Mouse (Mus musculus) brain, embryonic 14.5 days (tissue): ENCODE measurements around the gene Slc12a4. TPM values are rescaled to one million over a fixed set of nuclear protein-coding genes. Genes with fewer than 3 reads are reported as not detected.
A peak's percentile ranks its signal among the peaks of the same experiment; 100 is the strongest.
"Not testable (repeated sequence)": the region's sequence is repeated elsewhere in the genome, so short reads cannot be mapped to it uniquely, and the experiment has no call there.

ENCODE experiments used
- DNase-seq: peaks from one replicate; pipeline ENCODE4 v3.0.0-alpha.2; 2011; ENCODE audit warnings: low read depth
- CTCF ChIP-seq: fragments of 200-500 bp; IDR thresholded peaks from 2 replicates; pipeline ENCODE4 v1.5.1; 2012; ENCODE audit warnings: inconsistent platforms, mild to moderate bottlenecking, moderate library complexity, borderline replicate concordance; ENCODE audit not compliant: insufficient read depth, insufficient read length; ENCODE audit errors: extremely low read depth
- POLR2A ChIP-seq: fragments of 200-500 bp; IDR thresholded peaks from 2 replicates; pipeline ENCODE4 v1.6.1; 2012; ENCODE audit warnings: mild to moderate bottlenecking, inconsistent platforms, borderline replicate concordance; ENCODE audit not compliant: poor library complexity, insufficient read depth, insufficient read length, severe bottlenecking; ENCODE audit errors: extremely low read depth
- polyA plus RNA-seq: library from polyadenylated mRNA; depleted of rRNA; stranded (reverse); fragments of >200 nt; gene quantifications from 2 replicates; pipeline ENCODE4 v1.2.3, GENCODE M21; 2012

Gene Slc12a4
- polyA plus RNA-seq, 1 experiment = 17.0 TPM

DNA sequence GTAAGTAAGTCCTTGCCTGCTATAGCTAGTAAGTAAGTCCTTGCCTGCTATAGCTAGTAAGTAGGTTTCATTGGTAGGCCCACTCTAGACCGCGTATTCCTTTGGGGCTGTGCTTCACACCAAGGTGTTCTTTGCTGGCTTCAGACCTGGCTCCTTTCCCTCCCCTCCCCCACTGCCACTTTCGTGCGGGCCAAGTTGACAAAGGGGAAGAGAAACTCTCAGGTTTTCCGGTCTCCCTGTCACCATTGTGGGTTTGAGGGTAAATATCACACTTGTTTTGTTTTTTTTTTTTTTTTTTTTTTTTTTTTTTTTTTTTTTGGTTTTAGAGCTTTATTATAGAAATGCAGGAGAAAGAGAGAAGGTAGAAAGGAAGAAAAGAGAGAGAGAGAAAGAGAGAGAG, 26.6 kb upstream of the Slc12a4 start:
- TF ChIP-seq POLR2A (no peak), CTCF (no peak)
- DNase-seq = no peak

DNA sequence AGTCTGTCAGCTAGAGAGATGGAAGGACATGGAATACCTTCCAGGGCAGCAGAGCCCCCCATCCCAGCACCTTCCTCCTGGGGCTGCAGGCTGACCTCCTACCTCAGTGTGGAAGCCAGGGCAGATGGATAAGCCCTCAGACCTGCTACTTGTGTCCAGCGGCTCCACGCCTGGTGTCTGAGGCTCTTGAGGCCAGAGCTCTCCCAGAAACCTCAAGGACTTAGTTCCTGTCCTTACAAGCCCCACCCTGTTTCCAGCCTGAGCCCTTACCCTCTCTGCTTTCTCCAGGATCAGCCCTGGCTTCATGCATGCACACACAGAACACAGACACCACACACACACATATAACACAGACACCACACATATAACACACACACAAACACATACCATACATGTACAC, 25.6 kb upstream of the Slc12a4 start:
- DNase-seq = no peak
- TF ChIP-seq POLR2A (no peak), CTCF (no peak)

DNA sequence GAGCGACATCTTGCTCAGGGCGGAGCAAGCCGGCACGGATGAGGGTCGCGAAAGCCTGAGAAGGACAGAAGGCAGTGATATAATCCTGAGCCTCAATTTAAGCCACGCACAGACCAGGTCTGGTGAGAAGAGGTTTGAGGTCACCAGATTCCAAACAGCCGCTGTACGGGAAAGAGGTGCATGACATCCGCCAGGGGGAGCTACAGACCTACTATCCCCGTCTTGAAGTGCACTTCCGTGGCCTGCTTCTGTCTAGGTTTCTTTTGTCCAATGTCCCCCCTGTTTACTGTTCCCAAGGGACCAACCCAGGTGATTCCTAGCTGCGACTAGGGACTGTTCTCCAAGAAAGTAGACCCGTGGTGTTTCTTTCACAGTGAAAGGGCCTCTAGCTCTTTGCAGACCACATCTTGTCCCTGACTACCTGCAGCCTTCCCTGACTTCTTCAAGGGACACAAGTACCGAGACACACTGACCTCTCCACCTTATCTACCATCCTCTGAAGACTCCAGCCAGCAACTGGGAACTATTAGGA, 25.0 kb upstream of the Slc12a4 start, which contains the start of gene Dus2:
Gene Dus2, plus strand, starts transcription at position 482 of the 532 bp plus-strand sequence.
- peak; percentile 87 for TF ChIP-seq CTCF
- no peak for TF ChIP-seq POLR2A
- peak; percentile 90 for DNase-seq

DNA sequence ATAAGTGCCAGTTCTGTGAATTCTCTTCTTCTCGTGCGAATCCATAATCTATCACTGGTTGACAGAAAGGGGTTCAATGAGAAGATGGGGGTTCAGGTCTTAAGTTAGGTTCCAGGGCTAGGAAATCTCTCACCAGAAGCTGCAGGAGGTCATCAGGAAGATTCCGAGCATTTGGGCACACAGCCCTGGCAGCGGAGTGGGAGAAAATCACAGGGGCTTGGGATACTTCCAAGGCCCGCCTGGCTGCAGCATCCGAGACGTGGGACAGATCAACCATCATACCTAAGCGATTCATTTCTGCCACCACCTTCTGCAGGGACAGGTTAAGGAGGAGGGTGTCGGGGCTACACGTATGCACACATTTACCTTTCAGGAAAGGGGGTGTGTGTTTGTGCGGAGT, 22.6 kb upstream of the Slc12a4 start:
- DNase-seq = no peak
- TF ChIP-seq POLR2A (no peak), CTCF (no peak)

DNA sequence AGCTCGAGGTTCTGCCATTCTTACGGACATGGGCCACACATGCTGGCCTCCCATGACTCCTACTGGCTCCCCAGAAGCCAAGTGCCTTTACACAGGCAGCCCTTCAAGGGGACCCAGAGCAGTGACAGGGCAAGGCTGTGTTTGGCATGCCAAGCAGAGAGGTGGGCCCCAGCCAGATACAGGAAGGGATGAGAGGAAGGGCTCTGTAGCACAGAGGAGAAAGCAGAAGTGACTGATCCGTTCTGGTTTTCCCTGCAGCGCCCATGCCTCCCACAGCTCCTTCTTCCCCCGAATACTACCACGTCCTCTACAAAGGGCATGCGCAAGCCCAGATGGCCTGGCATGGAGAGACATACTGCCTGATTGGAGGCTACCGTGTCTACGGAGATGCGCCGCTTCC, 17.5 kb upstream of the Slc12a4 start:
- not testable (repeated sequence) for DNase-seq

DNA sequence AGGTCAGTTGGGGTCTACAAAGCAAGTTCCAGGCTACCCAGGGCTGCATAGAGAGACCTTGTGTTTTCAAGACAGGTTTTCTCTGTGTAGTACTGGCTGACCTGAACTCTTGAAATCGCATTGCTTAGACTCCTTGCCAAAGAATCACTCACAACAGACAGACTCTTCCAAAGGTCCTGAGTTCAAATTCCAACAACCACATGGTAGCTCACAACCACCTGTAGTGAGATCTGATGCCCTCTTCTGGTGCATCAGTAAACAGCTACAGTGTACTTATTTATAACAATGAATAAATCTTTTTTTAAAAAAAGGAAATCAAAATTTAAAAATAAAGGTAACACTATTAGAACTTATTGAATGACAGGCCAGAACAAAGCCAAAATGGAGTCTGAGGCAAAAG, 15.2 kb upstream of the Slc12a4 start:
- DNase-seq = no peak
- no peak for TF ChIP-seq CTCF
- TF ChIP-seq POLR2A = no peak

DNA sequence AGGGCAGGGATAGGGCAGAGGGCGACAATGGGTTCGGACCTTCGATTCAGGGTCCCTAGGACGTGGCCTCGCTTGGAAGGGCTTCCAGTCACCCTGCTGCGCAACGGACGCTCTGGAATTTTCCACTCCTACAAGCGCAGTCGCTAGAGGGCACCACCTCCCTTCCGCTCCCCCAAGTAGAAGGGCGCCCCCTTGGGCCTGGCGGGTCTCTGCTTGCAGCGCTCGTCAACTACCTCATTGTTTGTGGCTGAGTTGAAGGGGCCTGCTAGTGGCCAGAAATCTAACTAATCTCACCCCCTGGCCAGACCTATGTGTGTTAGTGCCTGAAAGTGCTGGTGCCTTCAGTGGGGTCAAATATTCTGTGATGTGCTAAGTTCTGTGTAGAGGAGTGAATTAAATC, 13.4 kb upstream of the Slc12a4 start, which contains the start of gene Dpep3:
Gene Dpep3, minus strand, starts transcription at position 105 of the 400 bp plus-strand sequence.
- TF ChIP-seq CTCF (no peak), POLR2A (no peak)
- no peak for DNase-seq

DNA sequence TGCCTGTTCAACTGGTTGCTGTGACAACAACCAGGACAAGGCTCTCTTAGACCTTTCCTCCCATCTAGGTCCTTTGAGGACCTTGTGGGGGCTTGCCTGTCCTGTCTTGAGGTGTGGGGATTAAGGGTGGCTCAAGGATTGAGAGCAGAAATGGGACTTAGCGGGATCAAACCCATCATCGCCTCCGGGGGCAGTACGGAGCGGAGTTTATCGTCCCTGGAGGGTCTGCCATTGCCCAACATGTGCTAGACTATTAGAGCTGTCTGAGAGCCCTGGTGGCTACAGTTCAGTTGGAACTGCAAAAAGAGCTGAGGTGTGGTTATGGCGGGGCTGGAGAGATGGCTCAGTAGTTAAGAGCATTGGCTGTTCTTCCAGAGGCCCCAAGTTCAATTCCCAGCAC, 9.5 kb upstream of the Slc12a4 start:
- TF ChIP-seq POLR2A (no peak), CTCF (peak; percentile 13; the same call in 1 of the 2 replicates)
- no peak for DNase-seq

DNA sequence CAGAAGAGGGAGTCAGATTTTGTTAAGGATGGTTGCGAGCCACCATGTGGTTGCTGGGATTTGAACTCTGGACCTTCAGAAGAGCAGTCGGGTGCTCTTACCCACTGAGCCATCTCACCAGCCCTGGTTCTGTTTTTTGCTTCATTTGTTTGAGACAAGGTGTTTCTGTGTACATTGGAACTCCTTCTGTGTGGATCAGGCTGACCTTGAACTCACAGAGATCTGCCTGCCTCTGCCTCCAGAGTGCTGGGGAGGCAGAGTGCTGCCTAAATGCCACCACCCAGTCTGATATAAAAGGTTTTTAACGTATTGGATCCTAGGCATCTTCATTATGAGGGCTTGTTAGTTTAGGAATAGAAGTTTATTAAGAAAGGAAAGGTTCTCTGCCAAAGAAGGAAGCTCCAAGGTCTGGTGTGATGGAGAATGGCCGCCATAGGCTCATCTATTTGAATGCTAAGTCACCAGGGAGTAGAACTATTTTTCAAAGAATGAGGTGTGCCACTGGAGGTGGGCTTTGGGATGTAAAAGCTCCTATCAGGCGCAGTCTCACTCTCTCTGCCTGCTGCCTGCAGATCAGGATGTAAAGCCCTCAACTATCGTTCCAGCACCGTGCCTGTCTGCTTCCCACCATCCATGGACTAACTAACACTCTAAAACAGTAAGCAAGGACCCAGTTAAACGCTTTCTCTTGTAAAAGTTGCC, 5.3 kb upstream of the Slc12a4 start:
- no peak for TF ChIP-seq CTCF
- TF ChIP-seq POLR2A = no peak
- no peak for DNase-seq

DNA sequence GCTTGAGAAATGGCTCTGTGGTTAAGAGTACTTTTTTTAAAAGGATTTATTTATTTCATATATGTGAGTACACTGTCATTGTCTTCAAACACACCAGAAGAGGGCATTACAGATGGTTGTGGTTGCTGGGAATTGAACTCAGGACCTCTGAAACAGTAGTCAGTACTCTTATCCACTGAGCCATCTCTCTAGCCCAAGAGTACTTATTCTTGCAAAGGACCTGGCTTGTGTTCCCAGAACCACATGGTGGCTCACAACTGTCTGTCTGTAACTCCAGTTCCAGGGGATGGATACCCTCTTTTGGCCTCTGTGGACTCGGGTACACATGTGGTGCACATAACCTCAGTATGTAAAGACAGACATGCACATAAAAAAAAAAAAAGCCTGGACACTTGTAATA, 3.5 kb upstream of the Slc12a4 start:
- DNase-seq = no peak
- no peak for TF ChIP-seq CTCF
- TF ChIP-seq POLR2A = no peak

DNA sequence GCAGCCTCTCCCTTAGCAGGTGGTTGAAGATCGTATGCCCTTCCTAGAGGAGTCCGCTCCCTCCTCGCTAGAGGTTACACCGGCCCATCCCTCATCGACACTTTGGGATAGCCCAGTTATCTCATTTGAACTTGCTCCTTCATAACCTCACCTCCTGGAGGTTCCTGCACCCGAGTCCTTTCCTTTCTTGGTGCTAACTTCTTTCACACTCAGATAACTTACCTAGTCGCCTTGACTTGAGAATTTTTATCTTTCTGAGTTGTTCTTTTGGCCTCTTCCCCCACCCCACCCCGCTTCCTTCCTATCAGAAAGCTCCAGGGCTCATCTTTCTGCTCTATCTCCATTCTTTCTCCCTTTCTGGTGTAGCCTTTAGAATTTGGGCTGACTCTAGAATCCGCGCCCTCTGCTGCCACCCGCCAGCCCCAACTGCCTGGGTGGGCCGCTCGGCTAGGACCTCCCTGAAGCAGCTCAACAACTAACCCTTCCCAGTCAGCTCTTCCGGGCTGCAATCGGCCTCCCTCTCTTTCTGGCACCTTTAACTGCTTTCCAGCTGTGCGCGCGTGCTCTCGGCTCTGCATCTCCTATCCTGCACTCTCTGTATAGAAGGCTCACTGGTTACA, 905 bp upstream of the Slc12a4 start:
- peak; percentile 17 for DNase-seq
- no peak for TF ChIP-seq CTCF
- no peak for TF ChIP-seq POLR2A
